Mouse (Mus musculus) neural tube, embryonic 12.5 days (tissue): ENCODE results near the gene Bckdha. TPM values are rescaled to one million over a fixed set of nuclear protein-coding genes. Genes with fewer than 3 reads are reported as not detected.

Source experiments
- ATAC-seq: fragments of 200-750 bp; cut with Nextera tagmentation; 2 replicates; pipeline ENCODE4 v1.8.0; 2017; ENCODE audit warnings: low read depth, mild to moderate bottlenecking, moderate TSS enrichment, moderate library complexity; ENCODE audit not compliant: low FRiP score
- H3K27ac ChIP-seq: fragments of 300-500 bp; sonication (generic); 2 replicates; pipeline ENCODE4 v1.5.1; 2016
- H3K27me3 ChIP-seq: fragments of 300-500 bp; sonication (generic); replicated peaks from 2 replicates; pipeline ENCODE4 v1.6.1; 2016; ENCODE audit warnings: mild to moderate bottlenecking
- H3K36me3 ChIP-seq: fragments of 300-500 bp; sonication (generic); 2 replicates; pipeline ENCODE4 v1.6.1; 2016; ENCODE audit warnings: mild to moderate bottlenecking
- H3K4me1 ChIP-seq: fragments of 300-500 bp; sonication (generic); 2 replicates; pipeline ENCODE4 v1.6.1; 2016
- H3K4me2 ChIP-seq: fragments of 300-500 bp; sonication (generic); replicated peaks from 2 replicates; pipeline ENCODE4 v1.6.1; 2016; ENCODE audit warnings: mild to moderate bottlenecking
- H3K4me3 ChIP-seq: fragments of 300-500 bp; sonication (generic); 2 replicates; pipeline ENCODE4 v1.5.1; 2016
- H3K9ac ChIP-seq: fragments of 300-500 bp; sonication (generic); 2 replicates; pipeline ENCODE4 v1.6.1; 2016; ENCODE audit warnings: mild to moderate bottlenecking
- H3K9me3 ChIP-seq: fragments of 300-500 bp; sonication (generic); 2 replicates; pipeline ENCODE4 v1.6.1; 2016; ENCODE audit warnings: mild to moderate bottlenecking
- WGBS: fragments of 180-500 bp; shearing (Covaris S2); methylation state at CpG from one replicate; pipeline ENCODE4 v1.1.7; 2016; 5-methylcytosine and 5-hydroxymethylcytosine counted together
- polyA plus RNA-seq: library from polyadenylated mRNA; unstranded; fragments of >200 nt; fragmentation: Nextera tagmentation; extraction: Ambion mirVana; gene quantifications from 2 replicates; pipeline ENCODE4 v1.2.1, GENCODE M21; 2016

Bckdha gene
- polyA plus RNA-seq, 1 experiment from 2014 or later, result 48.4 TPM

- no peak overlapping the region for H3K4me2 ChIP-seq
- no peak for ATAC-seq
- no peak overlapping the region for H3K27ac ChIP-seq
- 0 out of 2 replicates have a peak, but pooled peaks cover 4% of the 10 kb centered on the region for H3K4me1 ChIP-seq
- no peak overlapping the region for H3K9ac ChIP-seq
- H3K4me3 ChIP-seq, result no peak overlapping the region
- H3K9me3 ChIP-seq, result no peaks in the 10 kb centered on the region
- WGBS, result 85% methylated on average over 10 of the region's 10 CpGs
- H3K27me3 ChIP-seq, result no peaks in the 10 kb centered on the region
- peaks cover 6% of the 10 kb centered on the region; the same call in 1 of the 2 replicates for H3K36me3 ChIP-seq
Measured at GRCm38 (mm10) chr7:25617376-25618160, 41.2 kb downstream of the Bckdha start.

GRCm38 (mm10) chr7:25615706-25616011 is 43.1 kb downstream of the Bckdha start, which contains the start of gene Erich4:
TSS of gene Erich4 (minus strand) at chr7:25615892.
- no peak within 1 kb of the TSS for H3K27ac ChIP-seq
- 85% methylated on average over 5 of the region's 5 CpGs for WGBS
- no peaks in the 10 kb centered on the region for H3K27me3 ChIP-seq
- H3K4me2 ChIP-seq, result no peak within 1 kb of the TSS
- no peak within 1 kb of the TSS for H3K9ac ChIP-seq
- H3K9me3 ChIP-seq, result no peaks in the 10 kb centered on the region
- ATAC-seq, result no peak
- H3K4me3 ChIP-seq, result no peak within 1 kb of the TSS
- no peaks in the 10 kb centered on the region for H3K36me3 ChIP-seq
- 0 out of 2 replicates have a peak, but pooled peaks cover 4% of the 10 kb centered on the region for H3K4me1 ChIP-seq

GRCm38 (mm10) chr7:25614831-25615705 is 43.7 kb downstream of the Bckdha start:
- ATAC-seq, result no peak
- WGBS, result 74% methylated on average over 21 of the region's 21 CpGs

GRCm38 (mm10) chr7:25614086-25614485 is 44.7 kb downstream of the Bckdha start:
- Histone ChIP-seq H3K4me3 (no peak overlapping the region), H3K36me3 (no peaks in the 10 kb centered on the region), H3K27ac (no peak overlapping the region), H3K4me2 (no peak overlapping the region), H3K9me3 (no peaks in the 10 kb centered on the region), H3K27me3 (no peaks in the 10 kb centered on the region), H3K9ac (no peak overlapping the region), H3K4me1 (0 out of 2 replicates have a peak, but pooled peaks cover 4% of the 10 kb centered on the region)
- 89% methylated on average over 5 of the region's 5 CpGs for WGBS
- ATAC-seq, result no peak

More at GRCm38 (mm10) chr7:25614831-25615705, 43.7 kb downstream of the Bckdha start:
- Histone ChIP-seq H3K9ac (no peak overlapping the region), H3K9me3 (no peaks in the 10 kb centered on the region), H3K4me1 (0 out of 2 replicates have a peak, but pooled peaks cover 4% of the 10 kb centered on the region), H3K4me2 (no peak overlapping the region), H3K4me3 (no peak overlapping the region), H3K27me3 (no peaks in the 10 kb centered on the region), H3K27ac (no peak overlapping the region), H3K36me3 (no peaks in the 10 kb centered on the region)

GRCm38 (mm10) chr7:25611501-25611900 is 47.3 kb downstream of the Bckdha start:
- Histone ChIP-seq H3K4me3 (no peak overlapping the region), H3K27ac (no peak overlapping the region), H3K9me3 (no peaks in the 10 kb centered on the region), H3K9ac (no peak overlapping the region), H3K27me3 (no peaks in the 10 kb centered on the region), H3K36me3 (no peaks in the 10 kb centered on the region), H3K4me1 (no peaks in the 10 kb centered on the region), H3K4me2 (no peak overlapping the region)
- ATAC-seq, result no peak
- WGBS, result 58% methylated on average over 7 of the region's 7 CpGs

- H3K4me2 ChIP-seq, result no peak overlapping the region
- no peaks in the 10 kb centered on the region for H3K9me3 ChIP-seq
- ATAC-seq, result no peak
- no peak overlapping the region for H3K9ac ChIP-seq
- no peaks in the 10 kb centered on the region for H3K27me3 ChIP-seq
- H3K4me1 ChIP-seq, result no peaks in the 10 kb centered on the region
- no peaks in the 10 kb centered on the region for H3K36me3 ChIP-seq
- no peak overlapping the region for H3K4me3 ChIP-seq
- 47% methylated on average over 6 of the region's 6 CpGs for whole genome bisulfite sequencing
- no peak overlapping the region for H3K27ac ChIP-seq
Measured at GRCm38 (mm10) chr7:25610056-25610455, 48.7 kb downstream of the Bckdha start.

- 75% methylated on average over 2 of the region's 2 CpGs for WGBS
- Histone ChIP-seq H3K27ac (no peak overlapping the region), H3K36me3 (no peaks in the 10 kb centered on the region), H3K4me3 (no peak overlapping the region), H3K9me3 (no peaks in the 10 kb centered on the region), H3K4me2 (no peak overlapping the region), H3K4me1 (no peaks in the 10 kb centered on the region), H3K27me3 (no peaks in the 10 kb centered on the region), H3K9ac (no peak overlapping the region)
- no peak for ATAC-seq
Measured at GRCm38 (mm10) chr7:25607196-25607595, 51.6 kb downstream of the Bckdha start.

- no peaks in the 10 kb centered on the region for H3K36me3 ChIP-seq
- 85% methylated on average over 4 of the region's 4 CpGs for WGBS
- no peak for ATAC-seq
Measured at GRCm38 (mm10) chr7:25606625-25607063, 52.1 kb downstream of the Bckdha start.

GRCm38 (mm10) chr7:25601346-25601745 is 57.4 kb downstream of the Bckdha start:
- no peak for ATAC-seq
- Histone ChIP-seq H3K4me3 (no peak overlapping the region), H3K36me3 (no peaks in the 10 kb centered on the region), H3K27me3 (no peaks in the 10 kb centered on the region), H3K9ac (no peak overlapping the region), H3K9me3 (no peaks in the 10 kb centered on the region), H3K4me1 (no peaks in the 10 kb centered on the region), H3K27ac (no peak overlapping the region), H3K4me2 (no peak overlapping the region)
- WGBS, result 88% methylated on average over 16 of the region's 16 CpGs

More at GRCm38 (mm10) chr7:25606625-25607063, 52.1 kb downstream of the Bckdha start:
- Histone ChIP-seq H3K9me3 (no peaks in the 10 kb centered on the region), H3K27me3 (no peaks in the 10 kb centered on the region), H3K27ac (no peak overlapping the region), H3K4me1 (no peaks in the 10 kb centered on the region), H3K4me3 (no peak overlapping the region), H3K9ac (no peak overlapping the region), H3K4me2 (no peak overlapping the region)

GRCm38 (mm10) chr7:25600666-25601065 is 58.1 kb downstream of the Bckdha start:
- H3K4me1 ChIP-seq, result no peaks in the 10 kb centered on the region
- WGBS, result 87% methylated on average over 11 of the region's 11 CpGs
- H3K4me3 ChIP-seq, result no peak overlapping the region
- H3K27ac ChIP-seq, result no peak overlapping the region
- H3K27me3 ChIP-seq, result no peaks in the 10 kb centered on the region
- H3K4me2 ChIP-seq, result no peak overlapping the region
- no peaks in the 10 kb centered on the region for H3K9me3 ChIP-seq
- no peak overlapping the region for H3K9ac ChIP-seq
- no peaks in the 10 kb centered on the region for H3K36me3 ChIP-seq
- no peak for ATAC-seq

GRCm38 (mm10) chr7:25599663-25600062 is 59.1 kb downstream of the Bckdha start:
- no peaks in the 10 kb centered on the region for H3K4me1 ChIP-seq
- no peaks in the 10 kb centered on the region for H3K27me3 ChIP-seq
- no peak overlapping the region for H3K4me3 ChIP-seq
- H3K27ac ChIP-seq, result no peak overlapping the region
- no peak overlapping the region for H3K9ac ChIP-seq
- no peaks in the 10 kb centered on the region for H3K36me3 ChIP-seq
- ATAC-seq, result peak; percentile 44; the same call in 1 of the 2 replicates
- H3K4me2 ChIP-seq, result no peak overlapping the region
- H3K9me3 ChIP-seq, result no peaks in the 10 kb centered on the region
- 14% methylated on average over 10 of the region's 10 CpGs for WGBS

GRCm38 (mm10) chr7:25593859-25594258 is 64.9 kb downstream of the Bckdha start:
- no peak overlapping the region for H3K9ac ChIP-seq
- WGBS, result 76% methylated on average over 3 of the region's 3 CpGs
- H3K27ac ChIP-seq, result no peak overlapping the region
- H3K27me3 ChIP-seq, result no peaks in the 10 kb centered on the region
- H3K4me1 ChIP-seq, result no peaks in the 10 kb centered on the region
- H3K4me2 ChIP-seq, result no peak overlapping the region
- ATAC-seq, result no peak
- H3K4me3 ChIP-seq, result no peak overlapping the region
- H3K9me3 ChIP-seq, result no peaks in the 10 kb centered on the region
- no peaks in the 10 kb centered on the region for H3K36me3 ChIP-seq
